Mouse (Mus musculus): ENCODE data around the gene Pip5k1b. TPM values are rescaled to one million over a fixed set of nuclear protein-coding genes. Genes with fewer than 3 reads are reported as not detected.
A peak's percentile ranks its signal among the peaks of the same experiment; 100 is the strongest.

Gene Pip5k1b
- total RNA-seq, 1 experiment from 2014 or later, result 31.2 TPM

DNA sequence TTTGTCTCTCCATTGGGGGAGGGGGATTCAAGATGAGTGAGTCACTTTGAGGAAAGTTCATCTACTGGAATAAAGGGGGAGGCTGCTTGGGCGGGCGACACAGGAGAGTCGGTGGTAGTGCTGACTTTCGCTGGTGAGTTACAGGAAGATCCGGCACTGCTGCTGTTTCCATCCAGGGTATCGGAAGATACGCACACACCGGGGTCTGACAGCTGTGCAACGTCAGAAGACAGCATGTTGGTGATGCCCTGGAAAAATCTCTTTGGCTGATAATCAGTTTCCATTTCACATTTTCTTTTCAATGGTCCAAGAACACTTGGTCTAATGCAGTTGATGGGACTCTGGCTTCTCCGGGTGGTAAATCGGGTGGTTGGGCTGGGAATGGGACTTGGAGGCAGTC, 79.2 kb downstream of the Pip5k1b start:
- peak; percentile 38 for DNase-seq

DNA sequence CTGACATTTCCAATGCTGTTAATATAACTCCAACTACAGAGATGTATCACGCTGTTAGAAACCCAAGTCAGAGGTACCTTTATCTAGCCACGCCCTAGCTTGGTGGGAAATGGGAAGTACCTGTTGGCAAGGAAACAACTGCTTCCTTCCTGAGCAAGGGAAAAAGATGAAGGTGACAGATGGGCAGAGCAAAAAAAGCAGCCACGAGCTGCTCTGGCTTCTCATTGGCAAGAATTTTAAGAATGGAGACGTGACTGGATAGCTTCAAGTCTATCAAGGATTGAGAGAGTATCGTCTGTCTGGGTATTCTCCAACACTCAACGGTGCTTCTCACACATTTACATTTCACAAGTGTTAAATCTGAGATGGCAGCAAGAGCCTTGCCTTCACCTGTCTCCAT, 80.4 kb downstream of the Pip5k1b start:
- no peak for DNase-seq

DNA sequence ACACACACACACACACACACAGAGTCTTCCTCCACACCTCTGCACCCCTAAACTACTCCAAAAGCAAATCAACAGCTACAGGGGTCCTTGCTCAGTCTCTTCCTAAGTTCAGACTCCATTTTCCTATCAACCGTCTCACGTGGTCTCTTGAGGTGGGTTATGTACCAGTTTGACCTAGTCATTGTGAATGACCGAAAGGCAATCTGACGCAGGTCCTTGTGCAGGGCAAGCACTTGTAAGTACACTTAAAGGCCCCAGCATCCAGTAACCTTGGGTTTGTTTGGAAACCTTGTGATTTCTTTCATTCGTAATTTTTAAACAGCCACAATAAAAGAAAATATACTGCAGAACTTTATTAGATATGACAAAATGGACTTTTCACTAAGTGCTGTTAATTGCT, 83.2 kb downstream of the Pip5k1b start:
- no peak for DNase-seq

DNA sequence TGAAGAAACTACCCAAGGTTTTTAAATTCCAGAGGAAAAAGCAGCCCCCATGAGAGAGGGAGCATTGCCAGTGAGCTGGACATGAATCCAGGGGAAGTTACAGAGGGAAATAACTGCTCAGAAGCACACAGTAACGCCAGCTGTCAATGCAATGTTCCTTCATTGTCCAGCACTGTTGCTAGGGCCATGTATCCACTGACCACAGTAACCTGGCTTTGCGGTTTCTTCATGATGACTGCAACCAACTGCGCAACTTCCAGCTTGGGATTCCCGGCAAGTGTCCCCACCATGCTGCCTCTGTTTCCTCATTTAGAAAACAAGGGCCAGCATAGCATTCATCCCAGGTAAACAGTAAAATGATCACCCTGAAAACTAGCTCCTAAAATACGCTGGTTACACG, 84.1 kb downstream of the Pip5k1b start:
- DNase-seq, result no peak

DNA sequence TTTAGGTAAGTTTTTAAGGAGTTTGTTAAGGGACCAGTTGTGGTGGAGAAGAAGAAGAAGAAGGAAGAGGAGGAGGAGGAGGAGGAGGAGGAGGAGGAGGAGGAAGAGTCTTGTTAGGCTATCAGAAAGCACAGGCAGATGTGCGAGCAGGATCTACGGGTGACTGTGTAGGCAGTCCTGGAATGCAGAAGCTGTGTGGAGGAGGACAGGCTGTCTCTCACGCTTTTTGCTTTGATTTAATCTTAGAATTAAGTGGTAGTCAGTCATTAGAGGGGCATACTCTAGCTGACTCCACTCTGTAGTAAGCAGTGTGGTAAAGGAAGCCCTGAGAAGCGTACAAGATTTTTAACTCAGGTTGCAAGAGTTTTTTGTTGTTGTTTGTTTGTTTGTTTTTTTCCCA, 86.5 kb downstream of the Pip5k1b start:
- no peak for DNase-seq

DNA sequence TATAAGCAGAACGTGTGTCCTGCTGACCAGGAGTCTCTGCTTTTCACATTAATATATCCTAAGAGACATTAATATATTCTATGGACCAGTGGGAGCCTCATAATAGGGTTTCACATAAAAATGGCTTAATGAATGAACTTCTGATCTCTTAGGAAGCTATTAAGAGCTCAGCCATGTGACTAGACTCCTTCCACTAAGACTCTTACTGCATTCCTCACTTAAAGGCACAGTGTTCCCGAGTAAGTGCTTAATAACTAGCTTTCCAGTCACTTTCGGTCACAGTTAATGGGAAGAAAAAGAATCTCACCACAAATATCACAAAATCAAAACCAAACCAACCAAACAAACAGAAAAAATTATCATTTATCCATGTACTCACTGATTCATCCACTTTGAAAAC, 87.1 kb downstream of the Pip5k1b start:
- no peak for DNase-seq

DNA sequence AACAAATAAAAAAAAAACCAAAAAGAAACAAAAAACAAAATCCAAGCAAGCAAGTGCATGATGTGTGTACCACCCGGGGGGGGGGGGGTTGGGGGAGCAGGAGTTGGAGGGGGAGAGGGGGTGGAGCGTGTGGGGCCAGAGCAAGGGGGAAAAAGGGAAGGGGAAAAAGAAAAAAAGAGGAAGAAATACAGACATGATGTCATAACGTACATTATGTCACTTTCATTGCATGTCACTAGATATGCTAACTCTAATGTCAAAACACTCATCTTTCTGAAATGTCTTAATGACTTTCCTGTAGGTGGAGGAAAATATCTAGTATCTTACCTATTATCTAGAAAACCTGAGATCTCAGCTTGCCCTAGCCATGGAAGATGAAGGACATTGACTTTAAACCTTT, 92.7 kb downstream of the Pip5k1b start:
- no peak for DNase-seq

DNA sequence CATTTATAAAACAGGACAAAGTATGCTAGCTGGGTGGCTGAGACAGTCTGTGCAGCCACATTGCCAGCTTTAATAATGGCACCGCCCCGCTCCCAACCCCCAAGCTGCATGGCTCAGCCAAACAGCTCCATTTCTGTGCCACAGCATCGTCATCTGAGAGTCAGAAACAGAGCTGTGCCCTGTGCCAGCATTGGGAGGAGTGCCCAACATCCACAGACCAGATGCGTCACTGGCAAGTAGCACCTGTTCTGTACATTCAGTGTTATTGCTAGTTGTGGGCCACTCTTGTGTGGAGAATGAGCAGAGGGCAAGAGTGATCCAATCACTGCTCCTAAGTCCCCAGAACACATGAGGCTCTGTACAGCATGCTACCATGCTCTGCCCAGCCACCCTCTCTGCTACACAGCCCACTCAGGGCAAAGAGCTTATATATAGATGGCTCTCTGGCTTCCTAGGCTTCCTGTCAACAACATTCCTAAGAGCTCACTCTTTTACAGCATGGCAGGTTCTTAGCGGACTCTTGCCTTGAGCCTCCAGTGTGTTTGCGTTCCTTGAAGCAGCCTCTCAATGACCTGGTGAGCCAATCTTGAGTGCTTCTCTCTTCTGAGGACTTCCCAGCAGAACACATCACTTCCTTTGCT, 99.0 kb downstream of the Pip5k1b start:
- no peak for DNase-seq

DNA sequence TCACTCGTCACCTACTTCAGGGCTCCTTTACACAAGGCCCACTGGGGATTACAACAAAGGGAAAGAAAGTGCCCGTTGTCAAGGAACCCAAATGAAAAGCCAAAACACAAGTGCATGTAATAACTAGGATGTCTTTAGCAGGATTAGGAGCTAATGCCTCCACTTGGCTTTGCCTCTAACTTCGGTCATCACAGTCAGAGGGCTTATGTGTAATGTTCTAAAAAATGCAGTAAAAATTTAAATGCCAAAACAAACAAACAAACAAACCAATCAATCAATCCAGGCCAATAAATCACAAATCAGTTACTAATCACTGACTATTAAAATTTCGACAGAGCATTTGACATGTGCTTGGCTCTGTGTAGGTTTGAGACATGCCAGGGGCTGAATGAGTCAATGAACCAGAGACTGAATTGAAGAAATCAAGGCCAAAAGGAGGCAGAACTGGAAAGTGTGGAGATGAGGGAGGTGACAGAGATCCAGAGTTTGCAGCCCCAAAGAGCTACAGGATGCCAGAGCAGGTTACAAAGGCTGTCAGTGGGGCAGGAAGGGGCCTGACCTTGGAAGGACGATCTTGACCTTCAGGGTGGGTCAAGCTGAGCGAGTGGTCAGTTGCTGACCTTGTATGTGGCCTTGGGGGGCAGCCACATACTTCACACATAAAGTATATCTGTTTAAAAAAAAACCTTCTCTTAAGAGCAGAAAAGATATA, 100.3 kb downstream of the Pip5k1b start:
- no peak for DNase-seq

DNA sequence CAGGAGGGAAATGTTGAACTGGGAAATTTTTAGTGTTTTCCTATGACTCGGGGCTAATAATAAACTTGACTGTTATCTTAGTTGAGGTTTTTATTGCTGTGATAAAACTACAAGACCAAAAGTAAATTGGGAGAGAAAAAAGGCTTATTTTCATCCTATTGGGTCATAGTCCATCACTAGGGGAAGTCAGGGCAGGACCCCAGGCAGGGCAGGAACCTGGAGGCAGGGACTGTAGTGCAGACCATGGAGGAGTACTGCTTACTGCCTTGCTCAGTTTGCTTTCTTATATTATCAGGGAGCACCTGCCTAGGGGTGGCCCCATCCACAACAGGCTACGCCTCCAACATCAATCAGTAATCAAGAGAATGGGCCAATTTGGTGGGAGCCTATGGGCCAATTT, 101.2 kb downstream of the Pip5k1b start:
- DNase-seq, result no peak

DNA sequence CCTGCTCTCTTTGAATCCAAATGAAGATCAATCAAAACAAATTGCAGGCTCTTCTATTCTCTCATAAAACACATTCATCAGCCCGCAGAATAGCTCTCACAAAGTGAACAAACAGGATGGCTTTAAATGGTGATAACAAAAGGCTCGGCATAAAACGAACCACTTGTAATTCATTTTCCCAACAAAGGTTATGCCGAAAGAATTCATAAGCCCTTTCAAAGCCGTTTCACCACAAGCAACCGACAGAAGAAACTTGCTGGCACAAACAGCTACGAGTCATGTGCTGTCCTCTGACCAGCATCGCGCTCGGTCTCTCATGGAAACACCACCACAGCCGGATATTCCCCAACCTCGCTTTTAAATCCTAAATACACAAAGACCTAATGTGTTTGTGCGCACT, 102.3 kb downstream of the Pip5k1b start:
- DNase-seq, result no peak

DNA sequence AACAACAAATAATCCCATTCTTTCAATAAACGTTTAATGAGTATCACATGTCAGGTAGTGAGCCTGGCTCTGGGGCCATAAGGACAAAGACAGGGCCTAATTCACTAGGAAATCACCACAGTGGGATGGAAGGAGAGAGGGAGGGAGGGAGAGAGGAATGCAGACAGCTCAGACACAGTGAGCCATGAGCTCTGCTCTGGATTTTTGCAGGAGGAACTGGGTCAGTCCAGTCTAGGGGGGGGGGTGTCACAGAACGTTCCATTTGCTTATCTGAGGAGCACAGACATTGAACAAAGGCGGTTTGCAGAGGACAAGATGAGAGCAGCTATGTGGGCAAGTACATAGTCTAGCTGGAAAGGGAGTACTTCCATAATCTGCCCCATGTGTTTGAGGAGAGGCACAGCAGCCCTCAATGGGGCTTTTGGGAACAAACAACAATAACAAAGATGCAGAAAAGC, 103.2 kb downstream of the Pip5k1b start:
- no peak for DNase-seq

DNA sequence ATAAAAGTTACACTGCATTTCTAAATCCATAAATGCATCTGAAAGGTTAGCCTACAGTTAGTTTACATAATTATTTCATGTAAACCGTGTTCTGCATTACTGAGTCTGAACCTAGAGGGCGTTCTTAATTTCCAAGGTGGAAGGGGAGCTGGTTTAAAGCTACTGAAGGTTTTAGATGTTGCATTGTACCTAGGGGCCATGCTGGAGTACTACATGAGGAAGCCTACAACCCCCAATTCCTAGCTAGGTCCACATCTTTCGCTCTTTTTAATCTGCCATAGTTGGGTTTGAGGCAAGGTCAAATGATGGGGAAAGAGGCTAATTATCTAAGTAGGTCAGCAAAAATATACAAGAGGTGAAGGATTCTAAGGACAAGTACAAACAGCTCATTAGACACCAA, 104.0 kb downstream of the Pip5k1b start:
- DNase-seq, result no peak

DNA sequence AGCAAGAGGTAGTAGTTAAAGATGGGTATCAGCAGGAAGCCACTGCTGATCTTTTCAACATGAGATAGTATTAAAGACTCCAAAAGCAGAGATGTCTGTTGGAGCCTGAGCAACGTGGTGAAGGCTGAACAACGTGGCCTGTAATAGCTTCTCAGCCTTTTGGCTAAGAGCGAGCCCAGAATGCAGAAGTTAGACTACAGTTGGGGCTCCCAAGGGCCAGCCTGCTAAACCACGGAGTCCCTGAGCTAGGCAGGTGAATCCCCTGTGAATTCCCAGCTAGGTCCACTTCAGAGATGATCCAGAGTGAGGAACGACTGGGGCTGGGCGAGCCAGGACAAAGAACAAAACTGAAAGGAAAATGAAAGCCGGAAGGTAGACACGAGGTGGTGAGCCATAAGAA, 104.9 kb downstream of the Pip5k1b start:
- DNase-seq, result no peak

DNA sequence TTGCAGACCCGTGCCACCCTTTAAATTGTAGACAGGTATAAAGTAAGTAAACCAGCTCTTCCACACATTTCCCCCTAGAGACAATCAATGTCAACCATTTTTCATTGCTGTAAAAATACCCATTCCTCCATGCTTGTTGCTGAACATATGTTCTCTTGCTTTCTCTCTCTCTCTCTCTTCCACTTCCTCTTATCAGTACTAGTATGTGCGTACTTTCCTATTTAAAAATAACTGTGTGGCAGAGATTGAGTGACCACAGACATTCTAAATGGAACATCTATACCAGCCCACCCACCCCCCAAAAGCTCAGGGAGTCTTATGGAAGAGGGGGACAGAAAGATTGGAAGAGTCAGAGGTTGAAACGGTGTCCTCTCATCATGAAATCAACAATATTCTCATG, 111.3 kb downstream of the Pip5k1b start:
- DNase-seq, result no peak

DNA sequence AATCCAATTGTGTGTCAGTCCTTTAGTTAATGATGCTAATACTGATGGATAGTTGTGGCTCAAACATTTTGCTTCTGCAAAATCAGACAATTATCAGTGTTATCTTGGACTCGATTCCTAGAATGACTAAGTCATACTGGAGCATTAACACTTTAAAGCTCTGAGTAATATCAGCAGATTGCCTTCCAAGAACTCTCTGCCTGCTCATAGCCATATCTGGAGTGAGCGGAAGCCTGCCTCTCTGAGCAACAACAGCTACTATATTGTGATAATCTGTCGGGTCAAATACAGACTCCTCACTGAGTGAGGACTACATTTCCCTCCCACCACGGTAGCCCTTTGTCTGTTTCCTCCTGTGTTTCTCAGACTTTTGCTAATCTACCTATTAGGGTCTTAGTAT, 116.0 kb downstream of the Pip5k1b start:
- DNase-seq, result no peak

DNA sequence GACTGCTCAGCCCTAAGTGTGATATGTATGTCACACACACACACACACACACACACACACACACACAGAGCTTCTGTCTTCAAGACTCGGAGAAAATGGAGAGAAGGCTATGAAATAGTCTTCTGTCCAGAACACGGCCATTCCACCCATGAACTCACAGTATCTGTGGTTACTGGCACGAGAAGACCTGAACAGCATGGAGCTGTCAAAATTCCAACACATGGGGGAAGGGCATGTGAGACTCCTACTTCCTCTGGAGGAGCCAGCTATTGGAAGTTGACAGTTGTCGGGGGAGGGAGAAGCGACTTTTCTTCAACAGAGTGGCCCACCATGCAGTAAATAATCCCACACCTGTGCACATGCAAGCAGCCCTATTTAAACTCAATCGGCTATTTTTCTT, 121.4 kb downstream of the Pip5k1b start:
- no peak for DNase-seq

DNA sequence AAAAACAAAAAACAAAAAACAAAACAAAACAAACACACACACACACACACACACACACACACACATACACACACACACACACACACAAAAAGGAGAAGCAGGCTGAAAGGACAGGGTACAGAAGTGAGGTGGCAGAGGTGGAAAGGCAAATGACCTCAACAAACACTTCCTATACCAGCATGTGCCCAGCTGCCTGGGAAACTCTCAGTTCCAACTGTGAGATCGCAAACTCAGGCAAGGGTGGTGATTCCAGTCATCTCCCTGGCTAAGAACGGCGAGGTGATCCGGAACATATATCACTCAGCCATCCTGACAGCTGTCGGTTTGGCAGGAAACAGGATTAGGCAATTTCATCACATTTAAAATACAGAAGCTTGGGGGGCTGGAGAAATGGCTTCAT, 123.2 kb downstream of the Pip5k1b start:
- DNase-seq, result no peak

DNA sequence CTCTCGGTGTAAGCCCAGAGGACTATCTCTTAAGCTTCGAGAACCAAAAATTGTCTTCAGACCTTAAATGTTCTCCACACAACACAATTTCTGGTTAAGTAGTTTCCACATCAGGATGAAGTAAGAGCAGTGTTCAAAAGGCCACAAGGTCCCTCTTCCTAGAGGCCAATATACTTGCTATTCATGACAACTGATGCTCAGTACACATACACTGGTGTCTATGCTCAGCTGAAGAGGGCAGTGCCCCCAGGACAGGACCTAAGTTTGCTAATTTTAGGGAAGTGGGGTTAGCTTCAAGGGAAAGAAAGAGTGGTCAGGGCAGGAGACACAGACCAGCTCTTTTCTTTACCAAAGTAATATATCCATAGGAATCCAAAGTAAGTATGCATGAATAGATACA, 124.3 kb downstream of the Pip5k1b start:
- no peak for DNase-seq

DNA sequence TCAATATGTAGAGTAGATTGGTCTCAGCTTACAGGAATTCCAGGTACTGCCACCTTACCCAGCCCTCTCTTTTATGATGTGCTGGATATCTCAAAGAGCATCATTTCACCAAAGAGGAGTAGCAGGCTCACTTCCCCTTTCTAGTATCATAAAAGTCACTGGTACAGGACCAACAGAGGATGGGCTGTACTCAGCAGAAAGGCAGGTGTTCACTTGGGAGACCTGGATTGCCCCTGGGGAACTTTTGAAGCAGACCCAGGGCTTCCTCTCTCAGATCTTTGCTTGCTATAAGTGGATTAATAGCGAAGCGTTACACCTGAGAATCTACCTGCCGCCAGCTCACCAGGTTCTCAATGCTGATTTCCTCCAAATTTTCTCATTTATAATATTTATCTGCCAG, 127.7 kb downstream of the Pip5k1b start:
- DNase-seq, result no peak

DNA sequence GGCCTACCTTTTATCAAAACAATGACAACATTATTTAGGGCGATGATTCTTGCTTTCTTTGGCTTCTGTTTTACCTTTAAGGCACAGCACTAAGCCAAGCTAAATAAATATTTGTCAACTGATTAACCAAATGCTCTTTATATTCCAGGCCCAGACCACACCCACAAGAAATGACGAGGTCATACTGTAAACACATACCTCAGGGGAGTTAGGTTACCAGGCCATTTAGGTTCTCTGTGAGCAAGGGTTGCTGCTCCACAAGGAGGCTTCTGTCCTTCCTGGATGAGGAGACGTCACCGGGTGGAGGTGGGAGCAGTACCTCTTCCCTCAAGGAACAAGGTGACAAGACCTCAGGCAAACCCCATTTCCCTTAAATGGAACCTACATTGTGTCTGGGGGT, 128.4 kb downstream of the Pip5k1b start:
- no peak for DNase-seq

DNA sequence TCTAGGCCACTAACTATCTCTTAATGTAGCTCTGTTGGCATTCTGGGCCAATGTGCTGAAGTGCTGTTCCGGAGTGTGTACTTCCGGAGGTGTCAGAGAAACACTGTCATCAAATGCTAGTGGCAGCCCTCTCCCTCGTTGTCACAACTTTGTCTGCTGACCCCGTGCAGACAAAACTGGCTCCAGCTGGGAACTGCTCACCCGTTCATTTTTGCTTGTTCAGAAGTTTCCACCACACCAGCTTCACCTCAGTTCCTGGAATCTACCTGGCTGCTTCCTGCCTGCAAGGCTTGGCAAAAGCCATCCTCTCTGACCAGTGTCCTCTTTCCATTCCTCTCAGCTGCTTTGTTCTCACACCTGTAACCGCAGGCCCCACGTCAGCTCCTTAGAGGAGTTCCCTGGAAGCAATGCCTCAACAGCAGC, 128.9 kb downstream of the Pip5k1b start:
- DNase-seq, result no peak

DNA sequence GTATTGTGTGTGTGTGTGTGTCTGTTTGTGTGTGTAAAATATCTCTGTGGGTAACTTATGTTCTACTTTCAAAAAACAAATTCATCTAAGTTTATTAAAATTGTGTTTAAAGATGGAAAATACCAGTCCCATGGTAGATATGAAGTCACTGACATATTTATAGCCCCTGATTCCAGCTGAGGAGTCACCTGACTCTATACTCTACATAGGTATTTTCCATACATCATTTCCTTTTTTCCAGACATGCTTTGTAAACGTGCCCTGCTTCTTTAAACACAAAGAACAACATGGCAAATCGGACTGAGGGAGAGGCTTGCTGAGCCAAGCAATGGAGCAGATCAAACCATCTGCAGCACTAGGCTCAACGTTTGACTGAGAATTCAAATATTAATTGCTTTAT, 137.6 kb downstream of the Pip5k1b start:
- no peak for DNase-seq

DNA sequence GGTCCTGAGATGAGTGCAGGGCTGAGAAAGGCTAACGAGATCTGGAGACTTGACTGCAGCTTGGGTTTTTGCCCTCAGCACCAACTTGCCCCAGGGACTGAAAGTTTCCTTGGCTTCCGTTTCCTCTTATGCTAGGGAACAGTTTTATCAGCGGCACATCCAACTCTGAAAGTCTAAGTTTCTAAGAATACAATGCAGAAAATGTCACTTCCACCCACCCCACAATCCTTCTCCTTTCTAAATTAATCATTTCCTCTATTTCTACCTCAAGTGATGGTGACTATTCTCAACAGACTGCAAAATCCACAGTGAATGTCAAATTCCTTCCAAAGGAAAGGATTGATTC, 138.0 kb downstream of the Pip5k1b start:
- no peak for DNase-seq

All from adrenal gland, postnatal 25 days (tissue).